Mouse (Mus musculus) thymus, postnatal 4 days (tissue): ENCODE measurements around the gene Gga3.

Experiments
- DNase-seq: peaks from one replicate; pipeline ENCODE4 v3.0.0; 2021

The Gga3 gene

GRCm38 (mm10) chr11:115555717-115556116 lies 48.1 kb downstream of the Gga3 start:
- DNase-seq: no peak

GRCm38 (mm10) chr11:115552783-115553182 lies 51.1 kb downstream of the Gga3 start:
- peak; percentile 35 for DNase-seq

GRCm38 (mm10) chr11:115543571-115543970 lies 60.3 kb downstream of the Gga3 start:
- DNase-seq: no peak

GRCm38 (mm10) chr11:115538045-115538444 lies 65.8 kb downstream of the Gga3 start:
- DNase-seq: no peak

GRCm38 (mm10) chr11:115536856-115537568 lies 66.8 kb downstream of the Gga3 start:
- peak; percentile 48 for DNase-seq

- DNase-seq: peak; percentile 100
Observed at GRCm38 (mm10) chr11:115536038-115536681, 67.7 kb downstream of the Gga3 start, which contains the start of gene Sumo2. TSS of gene Sumo2 (minus strand) at chr11:115536276.

GRCm38 (mm10) chr11:115535401-115536037 lies 68.3 kb downstream of the Gga3 start:
- peak; percentile 84 for DNase-seq

GRCm38 (mm10) chr11:115534759-115535371 lies 69.0 kb downstream of the Gga3 start:
- DNase-seq: peak; percentile 36
